Mouse (Mus musculus): ENCODE measurements around the gene Sbf2. TPM values are rescaled to one million over a fixed set of nuclear protein-coding genes. Genes with fewer than 3 reads are reported as not detected.
A peak's percentile ranks its signal among the peaks of the same experiment; 100 is the strongest.

Gene Sbf2
- polyA plus RNA-seq, 1 experiment: 30.0 TPM

DNA sequence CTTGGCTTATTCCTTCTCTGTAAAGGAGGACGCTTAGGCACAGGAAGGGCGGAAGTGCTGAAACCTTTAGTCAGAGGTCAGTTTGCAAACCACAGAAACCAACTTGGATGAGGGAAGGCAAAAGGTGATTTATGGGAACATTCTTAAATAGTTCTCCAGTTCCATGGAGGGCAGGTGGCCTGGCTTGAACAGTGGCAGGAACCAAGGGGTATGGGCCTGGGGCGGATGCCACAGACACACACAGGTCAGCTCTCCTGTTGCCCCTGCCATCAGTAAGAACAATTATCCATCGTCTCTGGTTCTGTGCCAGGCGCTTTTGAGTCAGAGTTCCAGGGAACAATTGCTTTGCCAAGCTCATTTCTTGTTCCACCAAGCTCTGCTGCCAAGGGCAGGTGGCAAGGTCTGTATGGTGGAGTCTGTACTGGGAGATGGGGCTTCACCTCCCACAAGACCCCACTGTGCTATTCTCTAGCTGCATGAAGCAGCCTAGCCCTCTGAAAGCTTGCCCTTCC, 336.9 kb downstream of the Sbf2 start:
- DNase-seq (ENCODE audit: low spot score): no peak

- no peak for DNase-seq (ENCODE audit: low spot score)
These were observed 342.3 kb downstream of the Sbf2 start for GRCm38 (mm10) chr7:110272434-110272833.

DNA sequence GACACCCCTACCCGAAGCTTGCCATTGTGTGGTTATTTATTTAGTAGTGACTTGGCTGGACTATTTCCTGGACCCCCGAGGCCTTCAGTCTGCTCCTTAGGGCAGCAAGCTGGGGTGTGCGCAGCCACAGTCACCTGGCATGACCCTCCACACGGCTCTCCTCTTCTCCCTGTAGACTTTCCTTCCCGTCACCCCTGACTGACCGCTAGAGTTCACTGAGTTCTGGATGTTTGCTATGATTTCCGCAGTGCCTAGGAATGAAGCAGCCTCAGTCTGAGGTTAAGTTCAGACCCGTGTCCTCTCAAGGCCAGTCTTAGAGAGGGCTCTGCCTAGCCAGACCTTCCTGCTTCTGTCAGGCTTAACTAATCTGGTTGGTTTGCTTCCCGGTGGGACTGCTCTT, 342.9 kb downstream of the Sbf2 start:
- DNase-seq (ENCODE audit: low spot score): no peak

GRCm38 (mm10) chr7:110270455-110270854, 344.3 kb downstream of the Sbf2 start:
- DNase-seq (ENCODE audit: low spot score): no peak

DNA sequence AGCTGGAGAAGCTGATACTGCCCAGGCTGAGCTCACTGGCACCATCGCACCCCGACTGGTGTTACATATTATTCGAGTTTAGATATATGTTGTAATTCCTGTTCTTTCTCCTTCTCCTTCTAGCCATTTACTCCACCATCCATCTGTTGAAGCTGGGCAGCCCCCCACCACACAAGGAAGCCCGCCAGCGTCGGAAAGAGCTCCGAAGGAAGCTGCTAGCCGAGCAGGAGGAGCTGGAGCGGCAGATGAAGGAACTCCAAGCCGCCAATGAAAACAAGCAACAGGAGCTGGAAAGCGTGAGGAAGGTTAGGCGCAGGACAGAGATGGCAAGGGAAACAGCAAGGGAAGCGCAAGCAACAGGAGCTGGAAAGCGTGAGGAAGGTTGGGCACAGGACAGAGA, 344.9 kb downstream of the Sbf2 start:
- no peak for DNase-seq (ENCODE audit: low spot score)

GRCm38 (mm10) chr7:110268511-110268910, 346.2 kb downstream of the Sbf2 start:
- DNase-seq (ENCODE audit: low spot score): no peak

GRCm38 (mm10) chr7:110267994-110268393, 346.7 kb downstream of the Sbf2 start:
- DNase-seq (ENCODE audit: low spot score): no peak

- no peak for DNase-seq (ENCODE audit: low spot score)
These were observed 347.7 kb downstream of the Sbf2 start for GRCm38 (mm10) chr7:110267014-110267413.

- peak; percentile 79 for DNase-seq (ENCODE audit: low spot score)
These were observed 348.9 kb downstream of the Sbf2 start for GRCm38 (mm10) chr7:110265796-110266195.

GRCm38 (mm10) chr7:110263474-110263873, 351.2 kb downstream of the Sbf2 start:
- no peak for DNase-seq (ENCODE audit: low spot score)

DNA sequence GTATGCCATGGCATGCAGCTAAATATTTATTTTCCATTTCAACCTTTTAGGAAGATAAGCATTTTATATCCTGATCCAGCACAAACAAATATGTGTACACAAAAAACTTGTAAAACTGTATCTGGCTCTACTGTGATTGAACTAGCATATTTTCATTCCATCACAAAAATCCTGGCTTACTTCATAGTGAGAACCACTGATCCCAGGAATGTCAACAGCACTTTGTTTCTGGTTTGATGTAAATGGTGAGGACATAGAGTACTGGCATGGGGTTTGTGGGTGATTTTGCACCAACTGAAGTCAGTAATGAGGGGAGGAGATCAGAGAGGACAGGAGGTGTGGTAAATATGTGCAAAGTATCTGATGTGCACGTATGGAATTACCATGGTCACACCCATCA, 352.1 kb downstream of the Sbf2 start:
- DNase-seq (ENCODE audit: low spot score): no peak

DNA sequence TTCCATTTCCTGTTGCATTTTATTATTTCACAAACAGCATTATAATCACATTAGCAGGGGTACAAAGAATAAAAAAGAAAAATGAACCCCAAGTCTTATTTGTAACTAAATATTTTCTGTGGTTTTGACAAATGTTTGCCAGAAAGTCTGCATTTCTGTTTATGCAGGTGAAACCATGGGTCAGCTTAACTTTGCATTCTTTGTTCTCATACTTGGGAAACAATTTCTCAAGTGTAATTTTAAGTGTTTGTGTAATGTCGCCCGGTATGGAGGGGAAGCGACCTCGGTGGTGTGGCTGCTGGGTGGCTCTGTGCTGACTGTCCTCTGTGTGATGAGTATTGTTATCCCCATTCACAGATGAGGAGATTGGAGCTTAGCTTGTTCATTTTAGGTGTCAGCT, 352.9 kb downstream of the Sbf2 start:
- DNase-seq (ENCODE audit: low spot score): no peak

DNA sequence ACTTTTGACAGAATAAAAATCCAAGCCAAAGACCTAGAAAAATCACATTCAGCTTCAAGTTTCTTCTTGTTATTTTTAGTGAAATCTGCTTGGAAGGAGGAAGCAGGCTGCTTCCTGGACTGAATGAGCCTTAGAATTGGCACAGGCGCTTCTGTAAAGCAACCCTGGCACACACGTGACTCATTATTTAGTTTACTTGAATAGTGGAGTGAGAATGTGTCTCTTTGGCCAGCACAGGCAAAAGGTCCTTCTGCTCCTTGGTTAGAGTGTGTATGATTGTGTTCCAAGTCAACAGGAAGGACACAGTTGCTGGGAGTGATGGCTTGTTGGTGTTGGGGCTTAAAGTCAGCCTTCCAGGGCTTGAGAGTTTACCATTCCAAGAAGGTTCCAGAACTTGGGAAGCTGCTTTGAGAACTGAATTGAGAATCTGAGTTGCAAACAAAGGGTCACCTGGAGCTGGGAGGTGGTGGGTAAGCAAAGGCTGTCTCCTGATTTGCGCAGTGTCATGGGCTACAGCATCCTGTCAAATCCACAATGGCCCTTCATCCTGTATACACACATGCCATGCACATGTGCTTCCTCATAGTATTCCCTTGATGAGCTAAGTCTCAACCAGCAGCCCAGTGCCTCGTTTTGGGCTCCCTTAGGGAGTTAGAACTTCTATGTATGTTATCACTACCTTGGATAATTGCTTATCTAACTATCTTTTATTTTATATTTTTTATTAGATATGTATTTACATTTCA, 354.6 kb downstream of the Sbf2 start:
- DNase-seq (ENCODE audit: low spot score): no peak

GRCm38 (mm10) chr7:110258196-110258950, 356.3 kb downstream of the Sbf2 start:
- no peak for DNase-seq (ENCODE audit: low spot score)

Other genes with a start within 250 kb of the Sbf2 start
- gene Adm, start 12.7 kb upstream of the Sbf2 start, polyA plus RNA-seq (2012; rRNA removed): 17.4 and 19.3 TPM in 2 replicates
- 19.2 and 19.9 TPM in 2 replicates for gene Ampd3, start 153.3 kb upstream of the Sbf2 start, polyA plus RNA-seq (2012; rRNA removed)
- 32.1 and 34.0 TPM in 2 replicates for gene Rnf141, start 229.5 kb upstream of the Sbf2 start, polyA plus RNA-seq (2012; rRNA removed)
- 23.2 and 32.3 TPM in 2 replicates for gene Lyve1, start 248.3 kb upstream of the Sbf2 start, polyA plus RNA-seq (2012; rRNA removed)

All from urinary bladder, adult 2 months (tissue).